Comparison of ENCODE assay signal across 8 mouse cellular contexts in the genomic region with DNA sequence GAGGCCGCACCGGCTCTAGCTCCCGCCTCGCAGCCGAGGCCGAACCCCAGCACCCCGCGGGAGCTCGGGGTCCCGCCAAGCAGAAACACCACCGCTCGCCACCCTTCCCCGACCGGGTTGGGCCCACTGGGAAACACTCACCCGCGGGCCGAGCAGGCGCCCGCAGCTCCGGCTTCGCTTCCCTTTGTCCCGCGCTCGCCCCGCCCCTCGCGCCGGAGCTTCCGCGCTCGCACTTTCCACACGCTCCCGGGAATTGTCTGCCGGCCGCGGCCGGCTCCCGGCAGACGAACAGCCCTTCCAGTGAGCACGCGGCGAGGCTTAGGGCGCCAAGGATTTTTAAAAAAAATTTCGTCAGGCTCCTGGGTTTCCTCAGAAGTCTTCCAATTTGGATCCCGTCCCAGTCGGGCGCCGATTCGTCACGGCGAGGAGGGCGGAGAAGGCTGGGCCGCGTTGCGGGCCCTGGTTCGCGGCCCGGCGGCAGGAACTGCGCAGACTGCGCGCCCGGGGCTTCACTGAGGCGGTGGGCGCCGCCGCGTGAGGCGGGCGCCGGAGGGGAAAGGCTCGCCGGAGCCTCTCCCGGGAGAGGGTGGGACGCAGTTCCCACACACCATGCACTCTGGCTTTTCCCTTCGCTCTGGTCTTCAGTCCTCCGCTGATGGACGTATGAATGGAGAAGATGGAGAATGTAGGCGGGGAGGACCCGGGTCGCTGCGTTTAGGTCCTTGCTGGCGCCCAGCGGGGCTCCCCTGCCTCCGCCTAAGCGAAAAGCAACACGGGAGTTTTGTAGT. TPM values are rescaled to one million over a fixed set of nuclear protein-coding genes. Genes with fewer than 3 reads are reported as not detected.
A peak's percentile ranks its signal among the peaks of the same experiment; 100 is the strongest.
DNase-seq lines count a peak whose midpoint lies in the region; ATAC-seq and TF ChIP-seq lines count a peak whose summit lies in the region.

Gene Smarce1, minus strand, starts transcription at position 757 of the 788 bp plus-strand sequence.

- DNase-seq in CH12.LX (ENCODE audit: extremely low read depth), result peak; percentile 62
- DNase-seq in c-Kit-positive CD71-negative TER-119-negative erythroid progenitor cells, embryonic 14.5 days (ENCODE audit: low read depth), result peak; percentile 51
- peak; percentile 82 for DNase-seq in forebrain, embryonic 10.5 days (ENCODE audit: extremely low spot score, low spot score)
- peak; percentile 86 for DNase-seq in kidney, postnatal 14 days
- DNase-seq in liver, embryonic 13.5 days, result peak; percentile 67
- DNase-seq in natural killer cell, adult 2 months (ENCODE audit: low spot score in 2 of 2), result peak; percentile 70 to 78

- peaks cover 29 to 51% of the 10 kb centered on the region in 2 experiments for H3K36me3 ChIP-seq in CH12.LX (replicated peaks in 1 of 2; ENCODE audit: control insufficient read depth in 1 of 2, insufficient read depth in 1 of 2, low read length in 1 of 2)
- H3K36me3 ChIP-seq in forebrain, embryonic 10.5 days (replicated peaks), result peaks cover 28% of the 10 kb centered on the region
- peaks cover 26% of the 10 kb centered on the region for H3K36me3 ChIP-seq in heart, embryonic 14.5 days (ENCODE audit: control insufficient read depth, insufficient read depth, low read length)
- peaks cover 22% of the 10 kb centered on the region for H3K36me3 ChIP-seq in liver, embryonic 13.5 days
- H3K36me3 ChIP-seq in stomach, embryonic 14.5 days (ENCODE audit: control insufficient read depth, insufficient read depth, low read length), result peaks cover 24% of the 10 kb centered on the region

- ATAC-seq in heart, embryonic 14.5 days (ENCODE audit: insufficient number of reproducible peaks, insufficient read depth, low FRiP score, low read depth), result peak; percentile 81
- peak; percentile 81 for ATAC-seq in liver, embryonic 13.5 days (ENCODE audit: low read depth)
- peak; percentile 84; the same call in 1 of the 2 replicates for ATAC-seq in stomach, embryonic 14.5 days (ENCODE audit: insufficient number of reproducible peaks, insufficient read depth, low FRiP score, low read depth)

- TF ChIP-seq RAD21 in CH12.LX (IDR thresholded peaks at IDR 0.05; ENCODE audit: low read depth, low read length), result no peak

- H3K4me1 ChIP-seq in CH12.LX (ENCODE audit: control insufficient read depth in 1 of 2, insufficient read depth in 2 of 2), result peaks cover 3 to 42% of the 10 kb centered on the region in 2 experiments
- H3K4me1 ChIP-seq in forebrain, embryonic 10.5 days, result peaks cover 37% of the 10 kb centered on the region
- peaks cover 0 to 16% of the 10 kb centered on the region in 2 experiments; a peak in 2 of 4 replicates for H3K4me1 ChIP-seq in heart, embryonic 14.5 days (ENCODE audit: control insufficient read depth in 2 of 2, insufficient read depth in 2 of 2, low read length in 2 of 2)
- H3K4me1 ChIP-seq in liver, embryonic 13.5 days (replicated peaks), result peaks cover 46% of the 10 kb centered on the region
- peaks cover 11% of the 10 kb centered on the region for H3K4me1 ChIP-seq in stomach, embryonic 14.5 days (ENCODE audit: control insufficient read depth, insufficient read depth, low read length)

- dilution Hi-C loops in CH12.LX (cut with MboI; ENCODE audit: extremely low pct_ligation_motif_present, extremely low pct_unique_long_range_greater_than_20kb, low sequenced_read_pairs), result no loop called here

- H3K9ac ChIP-seq in CH12.LX (ENCODE audit: insufficient read depth, low read depth), result peak within 1 kb of the TSS; percentile 92
- H3K9ac ChIP-seq in heart, embryonic 14.5 days (ENCODE audit: low read length), result peak within 1 kb of the TSS; percentile 99
- peak within 1 kb of the TSS; percentile 98 for H3K9ac ChIP-seq in liver, embryonic 13.5 days
- peak within 1 kb of the TSS; percentile 99 for H3K9ac ChIP-seq in stomach, embryonic 14.5 days (replicated peaks; ENCODE audit: low read depth, low read length)

- in situ Hi-C loops in CH12.LX (cut with MboI; ENCODE audit: low pct_ligation_motif_present, low pct_unique_long_range_greater_than_20kb, low sequenced_read_pairs), result no loop called here

- H3K9me3 ChIP-seq in CH12.LX (replicated peaks; ENCODE audit: low read length), result no peaks in the 10 kb centered on the region
- no peaks in the 10 kb centered on the region for H3K9me3 ChIP-seq in forebrain, embryonic 10.5 days
- no peaks in the 10 kb centered on the region for H3K9me3 ChIP-seq in heart, embryonic 14.5 days (ENCODE audit: control insufficient read depth, low read length)
- H3K9me3 ChIP-seq in liver, embryonic 13.5 days (replicated peaks), result no peaks in the 10 kb centered on the region
- no peaks in the 10 kb centered on the region for H3K9me3 ChIP-seq in stomach, embryonic 14.5 days (ENCODE audit: control insufficient read depth, low read depth, low read length)

- peak within 1 kb of the TSS; percentile 68 for H3K4me2 ChIP-seq in CH12.LX (ENCODE audit: insufficient read depth, low read depth, poor library complexity, severe bottlenecking)
- peak within 1 kb of the TSS; percentile 89 for H3K4me2 ChIP-seq in heart, embryonic 14.5 days (ENCODE audit: low read length)
- peak within 1 kb of the TSS; percentile 80 for H3K4me2 ChIP-seq in liver, embryonic 13.5 days
- H3K4me2 ChIP-seq in stomach, embryonic 14.5 days (replicated peaks; ENCODE audit: low read depth, low read length), result peak within 1 kb of the TSS; percentile 65

- peak within 1 kb of the TSS; percentile 69 for H3K27ac ChIP-seq in CH12.LX (ENCODE audit: insufficient read depth, low read depth)
- H3K27ac ChIP-seq in forebrain, embryonic 10.5 days, result peak within 1 kb of the TSS; percentile 100
- H3K27ac ChIP-seq in heart, embryonic 14.5 days (replicated peaks in 1 of 2; ENCODE audit: control insufficient read depth in 1 of 2, insufficient read depth in 1 of 2, low read depth in 2 of 2, low read length in 2 of 2), result peak within 1 kb of the TSS; percentile 92 to 93
- peak within 1 kb of the TSS; percentile 85 for H3K27ac ChIP-seq in liver, embryonic 13.5 days
- H3K27ac ChIP-seq in stomach, embryonic 14.5 days (ENCODE audit: low read length), result peak within 1 kb of the TSS; percentile 99

- peaks cover 44% of the 10 kb centered on the region for H3K79me2 ChIP-seq in CH12.LX (replicated peaks; ENCODE audit: control insufficient read depth, extremely low read depth, insufficient read depth, poor library complexity, severe bottlenecking)

- TF ChIP-seq CTCF in CH12.LX (conservative IDR thresholded peaks at IDR 0.05 in 1 of 2, IDR thresholded peaks at IDR 0.05 in 1 of 2; ENCODE audit: low read depth in 2 of 2, low read length in 2 of 2), result no peak

- no peak for TF ChIP-seq EP300 in CH12.LX (IDR thresholded peaks at IDR 0.05; ENCODE audit: low read length)

- peak within 1 kb of the TSS; percentile 68 to 91 (median 75) for H3K4me3 ChIP-seq in CH12.LX (replicated peaks in 1 of 3; ENCODE audit: low read depth in 2 of 3, low read length in 2 of 3, poor library complexity in 1 of 3)
- peak within 1 kb of the TSS; percentile 87 for H3K4me3 ChIP-seq in forebrain, embryonic 10.5 days
- peak within 1 kb of the TSS; percentile 68 to 94 for H3K4me3 ChIP-seq in heart, embryonic 14.5 days (ENCODE audit: control insufficient read depth in 1 of 2, insufficient read depth in 1 of 2, low read depth in 1 of 2, low read length in 2 of 2)
- H3K4me3 ChIP-seq in liver, embryonic 13.5 days (replicated peaks), result peak within 1 kb of the TSS; percentile 93
- peak within 1 kb of the TSS; percentile 89 for H3K4me3 ChIP-seq in stomach, embryonic 14.5 days (ENCODE audit: low read depth, low read length)

- under 1% methylated on average over 87 of the region's 87 CpGs for WGBS in forebrain, embryonic 10.5 days
- WGBS in heart, embryonic 14.5 days, result under 1% methylated on average over 80 of the region's 87 CpGs
- under 1% methylated on average over 87 of the region's 87 CpGs for WGBS in liver, embryonic 13.5 days (ENCODE audit: insufficient replicate concordance)
- WGBS in stomach, embryonic 14.5 days, result under 1% methylated on average over 82 of the region's 87 CpGs

- peak; percentile 81 for TF ChIP-seq POLR2A in CH12.LX (IDR thresholded peaks at IDR 0.05; ENCODE audit: low read depth, low read length)

- H3K27me3 ChIP-seq in CH12.LX (replicated peaks), result no peaks in the 10 kb centered on the region
- no peaks in the 10 kb centered on the region for H3K27me3 ChIP-seq in forebrain, embryonic 10.5 days (ENCODE audit: poor library complexity, severe bottlenecking)
- no peaks in the 10 kb centered on the region for H3K27me3 ChIP-seq in heart, embryonic 14.5 days (ENCODE audit: control insufficient read depth, insufficient read depth, low read length)
- no peaks in the 10 kb centered on the region for H3K27me3 ChIP-seq in liver, embryonic 13.5 days
- no peaks in the 10 kb centered on the region for H3K27me3 ChIP-seq in stomach, embryonic 14.5 days (ENCODE audit: control insufficient read depth, insufficient read depth, low read length)

TF ChIP-seq in CH12.LX, 34 proteins besides CTCF, POLR2A, EP300 and RAD21 (continues in another document):
- peak; percentile 66 for TF ChIP-seq MXI1 (IDR thresholded peaks at IDR 0.05; ENCODE audit: low read depth, low read length)
- no peak for TF ChIP-seq PAX5 (IDR thresholded peaks at IDR 0.05; ENCODE audit: low read length)
- TF ChIP-seq HCFC1 (IDR thresholded peaks at IDR 0.05; ENCODE audit: low read depth, low read length), result peak; percentile 85
- no peak; the same call in 1 of the 2 replicates for TF ChIP-seq MAX (IDR thresholded peaks at IDR 0.05; ENCODE audit: low read length)
- TF ChIP-seq KAT2A (IDR thresholded peaks at IDR 0.05; ENCODE audit: insufficient replicate concordance, low read length), result peak; percentile 70; the same call in 1 of the 2 replicates
- peak; percentile 95; the same call in 1 of the 2 replicates for TF ChIP-seq UBTF (IDR thresholded peaks at IDR 0.05; ENCODE audit: low read depth, low read length)
- TF ChIP-seq E2F4 (IDR thresholded peaks at IDR 0.05; ENCODE audit: insufficient replicate concordance, low read depth, low read length), result no peak
- peak; percentile 62; the same call in 1 of the 2 replicates for TF ChIP-seq TCF12 (IDR thresholded peaks at IDR 0.05; ENCODE audit: low read depth, low read length)
- TF ChIP-seq BHLHE40 (IDR thresholded peaks at IDR 0.05; ENCODE audit: low read depth, low read length), result peak; percentile 71
- no peak for TF ChIP-seq IRF4 (IDR thresholded peaks at IDR 0.05; ENCODE audit: low read depth, low read length)
- TF ChIP-seq CHD1 (IDR thresholded peaks at IDR 0.05; ENCODE audit: low read depth, low read length), result peak; percentile 14; the same call in 1 of the 2 replicates
- TF ChIP-seq USF1 (IDR thresholded peaks at IDR 0.05; ENCODE audit: low read depth, low read length), result no peak

RNA-seq across cellular contexts. Expression of gene Smarce1, which starts in this region (rescaled TPM):
- total RNA-seq in CH12.LX (2012; rRNA removed), result 246 and 257 TPM in 2 replicates
- total RNA-seq in CH12.LX (2014; rRNA removed), result 149 and 184 TPM in 2 replicates
- polyA plus RNA-seq in CH12.LX (2012; ENCODE audit: insufficient read length, low read depth), result 464 and 617 TPM in 2 replicates
- 322 and 372 TPM in 2 replicates for polyA plus RNA-seq in forebrain, embryonic 10.5 days (2016; fragmentation: Nextera tagmentation; extraction: Ambion mirVana)
- 93.5 and 104 TPM in 2 replicates for polyA plus RNA-seq in heart, embryonic 14.5 days (2014; fragmentation: Nextera tagmentation; extraction: Ambion mirVana)
- polyA plus RNA-seq in liver, embryonic 13.5 days (2015; fragmentation: Nextera tagmentation; extraction: Ambion mirVana), result 96.0 and 123 TPM in 2 replicates
- 156 and 164 TPM in 2 replicates for polyA plus RNA-seq in stomach, embryonic 14.5 days (2014; fragmentation: Nextera tagmentation; extraction: Ambion mirVana)

Comparison
In these comparisons a context has a peak if more than half of its experiments do, and no peak if none do; other contexts are left out.
1. Peak in every context shown above with its lines: DNase-seq, ATAC-seq, H3K4me3 ChIP-seq and H3K27ac ChIP-seq.